Mouse (Mus musculus) intestine, postnatal 0 days (tissue): ENCODE measurements around the gene Fam129b. TPM values are rescaled to one million over a fixed set of nuclear protein-coding genes. Genes with fewer than 3 reads are reported as not detected.

ENCODE experiments used
- ATAC-seq: fragments of 200-750 bp; cut with Nextera tagmentation; 2 replicates; pipeline ENCODE4 v1.8.0; 2017; ENCODE audit warnings: mild to moderate bottlenecking, moderate TSS enrichment, moderate library complexity
- H3K27ac ChIP-seq: fragments of 300-500 bp; sonication (generic); 2 replicates; pipeline ENCODE4 v1.5.1; 2014; ENCODE audit warnings: mild to moderate bottlenecking, low read depth, low read length, moderate library complexity
- H3K27me3 ChIP-seq: fragments of 300-500 bp; sonication (generic); replicated peaks from 2 replicates; pipeline ENCODE4 v1.6.1; 2014; ENCODE audit warnings: low read length, mixed read lengths; ENCODE audit not compliant: control insufficient read depth, insufficient read depth
- H3K36me3 ChIP-seq: fragments of 300-500 bp; sonication (generic); 2 replicates; pipeline ENCODE4 v1.6.1; 2014; ENCODE audit warnings: mild to moderate bottlenecking, moderate library complexity; ENCODE audit not compliant: control insufficient read depth, insufficient read depth
- H3K4me1 ChIP-seq: fragments of 300-500 bp; sonication (generic); replicated peaks from 2 replicates; pipeline ENCODE4 v1.6.1; 2014; ENCODE audit warnings: antibody characterized with exemption, low read length, mixed read lengths; ENCODE audit not compliant: control insufficient read depth, insufficient read depth
- H3K4me2 ChIP-seq: fragments of 300-500 bp; sonication (generic); replicated peaks from 2 replicates; pipeline ENCODE4 v1.6.1; 2014; ENCODE audit warnings: low read depth, mild to moderate bottlenecking, moderate library complexity
- H3K4me3 ChIP-seq: fragments of 300-500 bp; sonication (generic); 2 replicates; pipeline ENCODE4 v1.5.1; 2014; ENCODE audit warnings: low read depth, low read length
- H3K9ac ChIP-seq: fragments of 300-500 bp; sonication (generic); 2 replicates; pipeline ENCODE4 v1.6.1; 2014; ENCODE audit warnings: mild to moderate bottlenecking, low read depth, low read length
- H3K9me3 ChIP-seq: fragments of 300-500 bp; sonication (generic); 2 replicates; pipeline ENCODE4 v1.6.1; 2016; ENCODE audit warnings: mixed run types; ENCODE audit not compliant: control insufficient read depth
- CTCF ChIP-seq: sonication (generic); IDR thresholded peaks from 2 replicates; pipeline ENCODE4 v1.5.1; 2016; ENCODE audit warnings: low read depth, mild to moderate bottlenecking, control low read depth, antibody characterized with exemption, moderate library complexity
- WGBS: fragments of 180-500 bp; shearing (Covaris S2); extraction: QIAGEN DNeasy Blood & Tissue Kit; methylation state at CpG from one replicate; pipeline ENCODE4 v1.1.7; 2014; 5-methylcytosine and 5-hydroxymethylcytosine counted together
- polyA plus RNA-seq: library from polyadenylated mRNA; unstranded; fragments of >200 nt; fragmentation: Nextera tagmentation; extraction: Ambion mirVana; gene quantifications from 2 replicates; pipeline ENCODE4 v1.2.1, GENCODE M21; 2015

The Fam129b gene
- polyA plus RNA-seq, 1 experiment from 2014 or later, result 15.3 TPM

DNA sequence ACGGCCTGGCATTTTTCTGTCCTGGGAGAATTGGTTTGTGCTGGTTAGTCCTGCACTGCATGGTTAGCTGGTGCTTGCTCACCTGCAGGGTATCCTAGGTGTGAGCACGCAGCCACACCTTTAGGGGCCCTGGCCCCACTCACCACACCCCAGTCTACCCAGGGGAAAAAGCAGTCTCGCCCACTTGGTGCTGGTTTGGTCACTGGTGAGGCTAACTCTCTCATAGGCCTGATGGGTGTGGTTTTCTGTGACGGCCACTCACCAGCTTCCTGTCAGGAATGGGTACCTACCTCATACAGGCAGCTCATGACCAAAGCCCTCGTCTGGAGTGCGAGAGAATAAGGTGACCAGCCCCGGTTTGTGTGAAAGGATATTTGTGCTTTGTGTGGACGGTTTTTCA is 29.4 kb downstream of the Fam129b start:
- Histone ChIP-seq H3K4me1 (no peaks in the 10 kb centered on the region), H3K4me3 (no peak overlapping the region)

DNA sequence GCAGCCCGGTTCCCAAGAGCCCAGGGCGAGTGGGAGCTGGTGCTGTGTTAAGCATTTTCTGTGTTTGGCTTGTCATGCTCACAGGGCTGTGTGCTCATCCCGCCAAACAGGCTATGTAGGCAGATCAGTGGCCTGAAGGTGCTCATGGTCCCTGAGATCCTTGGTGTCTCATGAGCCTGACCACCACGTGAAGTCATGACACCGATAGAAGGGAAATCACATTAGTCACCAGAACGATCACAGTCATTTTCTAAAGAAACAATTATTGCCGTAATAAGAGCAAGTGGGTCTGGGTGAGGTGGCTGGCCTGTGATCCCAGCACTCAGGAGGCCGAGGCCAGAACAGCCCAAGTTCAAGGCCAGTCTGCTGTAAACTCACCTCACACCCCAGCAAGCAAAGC is 31.5 kb downstream of the Fam129b start:
- Histone ChIP-seq H3K4me3 (no peak overlapping the region), H3K9ac (no peak overlapping the region), H3K27ac (0 out of 2 replicates have a peak overlapping the region, but pooled peaks have one; percentile 9), H3K9me3 (no peaks in the 10 kb centered on the region), H3K4me2 (no peak overlapping the region), H3K4me1 (no peaks in the 10 kb centered on the region), H3K27me3 (no peaks in the 10 kb centered on the region), H3K36me3 (peaks cover 24% of the 10 kb centered on the region)
- no peak for ATAC-seq
- TF ChIP-seq CTCF, result no peak
- 36% methylated on average over 8 of the region's 8 CpGs for WGBS

More for the DNA sequence above, 29.4 kb downstream of the Fam129b start:
- Histone ChIP-seq H3K27me3 (no peaks in the 10 kb centered on the region), H3K9ac (no peak overlapping the region), H3K9me3 (no peaks in the 10 kb centered on the region), H3K36me3 (peaks cover 11% of the 10 kb centered on the region), H3K4me2 (no peak overlapping the region), H3K27ac (no peak overlapping the region)
- ATAC-seq, result no peak
- TF ChIP-seq CTCF, result no peak
- WGBS, result 51% methylated on average over 8 of the region's 8 CpGs

DNA sequence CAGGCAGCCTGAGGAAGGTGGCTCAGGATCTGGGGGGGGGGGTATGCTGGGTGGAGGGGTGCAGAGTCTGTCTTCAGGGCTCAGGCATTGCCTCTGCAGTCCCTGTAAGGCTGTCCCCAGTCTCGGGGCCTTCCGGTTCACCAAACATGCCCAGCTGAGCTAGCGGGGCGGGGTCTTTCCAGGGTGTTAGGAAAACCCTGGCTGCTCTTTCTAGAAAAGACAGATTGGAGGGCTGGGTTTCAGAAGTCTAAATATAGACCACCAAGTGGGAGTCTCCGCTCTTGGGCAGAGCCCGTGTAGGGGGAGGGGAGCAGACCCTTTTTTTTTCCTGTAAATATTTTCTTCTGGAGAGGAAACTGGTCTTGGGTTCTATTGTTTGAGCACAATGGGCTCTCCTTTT is 32.4 kb downstream of the Fam129b start:
- Histone ChIP-seq H3K27me3 (no peaks in the 10 kb centered on the region), H3K9ac (no peak overlapping the region), H3K4me3 (no peak overlapping the region)

DNA sequence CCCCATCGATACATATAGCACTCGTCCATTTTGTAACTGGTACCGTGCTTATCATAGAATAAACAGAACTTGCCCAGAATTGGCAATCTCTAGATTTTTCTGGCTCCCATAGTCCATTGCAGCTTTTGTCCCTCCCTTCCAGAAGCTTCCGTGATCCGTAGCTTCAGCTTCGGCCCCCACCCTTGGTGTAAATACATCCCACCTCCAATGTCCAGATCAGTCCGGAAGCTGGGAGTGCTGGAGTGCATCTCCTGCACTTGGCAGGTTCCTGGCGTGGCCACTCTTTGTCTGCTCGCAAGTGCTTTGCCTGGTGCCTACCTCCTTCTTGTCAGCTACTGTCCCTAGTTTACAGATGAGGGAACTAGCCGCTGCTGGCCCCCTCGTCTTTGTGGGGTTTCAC is 32.9 kb downstream of the Fam129b start:
- Histone ChIP-seq H3K4me2 (0 out of 2 replicates have a peak overlapping the region, but pooled peaks have one; percentile 21), H3K9me3 (no peaks in the 10 kb centered on the region), H3K27ac (peak overlapping the region; percentile 62), H3K36me3 (peaks cover 29% of the 10 kb centered on the region), H3K9ac (no peak overlapping the region), H3K4me1 (no peaks in the 10 kb centered on the region), H3K27me3 (no peaks in the 10 kb centered on the region), H3K4me3 (no peak overlapping the region)
- 47% methylated on average over 11 of the region's 11 CpGs for WGBS
- ATAC-seq, result no peak
- TF ChIP-seq CTCF, result no peak

More for the DNA sequence above, 32.4 kb downstream of the Fam129b start:
- peaks cover 26% of the 10 kb centered on the region for H3K36me3 ChIP-seq
- no peak for ATAC-seq
- no peak for TF ChIP-seq CTCF
- WGBS, result 40% methylated on average over 6 of the region's 6 CpGs
- H3K9me3 ChIP-seq, result no peaks in the 10 kb centered on the region
- peak overlapping the region; percentile 21; the same call in 1 of the 2 replicates for H3K4me2 ChIP-seq
- H3K27ac ChIP-seq, result peak overlapping the region; percentile 62
- no peaks in the 10 kb centered on the region for H3K4me1 ChIP-seq

DNA sequence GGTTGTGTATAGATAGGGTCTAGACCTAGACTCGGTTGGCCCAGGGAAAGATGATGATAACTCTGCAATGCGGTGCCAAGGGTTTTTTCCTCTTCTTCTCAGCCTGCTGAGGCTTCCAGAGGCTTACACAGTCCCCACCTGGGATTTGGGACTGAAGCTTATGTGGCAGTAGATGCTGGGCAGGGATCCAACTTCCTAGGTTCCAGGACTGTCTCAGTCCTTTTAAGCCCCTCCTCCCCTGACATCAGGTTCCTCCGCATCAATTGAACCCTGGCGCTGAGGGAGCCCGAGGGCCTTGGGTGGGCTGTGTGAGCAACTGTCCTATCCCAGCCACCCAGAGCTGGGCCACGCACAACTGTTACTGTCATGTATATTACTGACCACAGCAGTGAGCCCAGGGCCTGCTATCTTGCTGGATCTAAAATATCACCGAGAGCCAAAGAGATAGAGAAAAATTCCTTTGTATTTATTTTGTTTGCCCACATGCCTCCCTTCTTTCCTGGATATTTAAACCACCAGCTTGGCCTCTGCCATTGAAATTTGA is 35.8 kb downstream of the Fam129b start:
- H3K4me2 ChIP-seq, result no peak overlapping the region
- 0 out of 2 replicates have a peak, but pooled peaks cover 4% of the 10 kb centered on the region for H3K4me1 ChIP-seq
- H3K27ac ChIP-seq, result no peak overlapping the region
- no peak for TF ChIP-seq CTCF
- H3K4me3 ChIP-seq, result no peak overlapping the region
- no peaks in the 10 kb centered on the region for H3K27me3 ChIP-seq
- WGBS, result 80% methylated on average over 7 of the region's 7 CpGs
- no peak overlapping the region for H3K9ac ChIP-seq
- H3K36me3 ChIP-seq, result peaks cover 33% of the 10 kb centered on the region
- no peak for ATAC-seq
- no peaks in the 10 kb centered on the region for H3K9me3 ChIP-seq

DNA sequence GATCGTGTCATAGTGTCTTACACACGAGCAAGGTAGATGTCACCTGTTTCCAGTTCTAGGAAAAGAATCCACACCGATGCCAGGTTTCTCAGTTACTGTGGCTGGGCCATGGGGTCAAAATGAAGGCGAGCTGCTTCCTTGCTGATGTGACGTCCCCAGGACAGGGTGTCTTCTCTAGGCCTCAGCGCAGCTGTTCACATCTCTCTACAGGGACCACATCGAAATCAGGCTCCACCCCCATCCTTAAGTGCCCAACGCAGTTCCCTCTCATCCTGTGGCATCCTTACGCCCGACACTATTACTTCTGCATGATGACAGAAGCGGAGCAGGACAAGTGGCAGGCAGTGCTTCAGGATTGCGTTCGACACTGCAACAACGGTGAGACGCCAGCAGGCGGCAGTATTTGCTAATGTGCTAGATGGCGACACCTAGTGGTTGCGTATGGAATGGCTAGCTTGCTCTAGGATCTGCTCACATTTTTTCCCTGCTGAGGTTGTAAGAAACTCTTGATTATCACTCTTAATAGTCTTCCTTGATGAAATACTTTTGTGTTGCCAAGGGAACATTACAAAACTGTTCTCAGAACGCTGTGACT is 36.4 kb downstream of the Fam129b start:
- Histone ChIP-seq H3K27ac (no peak overlapping the region), H3K4me1 (0 out of 2 replicates have a peak, but pooled peaks cover 4% of the 10 kb centered on the region), H3K27me3 (no peaks in the 10 kb centered on the region), H3K36me3 (peaks cover 30% of the 10 kb centered on the region), H3K4me3 (no peak overlapping the region), H3K9ac (no peak overlapping the region), H3K4me2 (no peak overlapping the region), H3K9me3 (no peaks in the 10 kb centered on the region)
- whole genome bisulfite sequencing, result 32% methylated on average over 19 of the region's 19 CpGs
- peak; percentile 100 for TF ChIP-seq CTCF
- ATAC-seq, result no peak
